Mouse (Mus musculus) spleen, adult 12 weeks (tissue): ENCODE measurements around the gene Tlr9.

ENCODE experiments used
- DNase-seq: peaks from one replicate; pipeline ENCODE4 v3.0.0; 2022; ENCODE audit warnings: low spot score

Gene Tlr9

DNA sequence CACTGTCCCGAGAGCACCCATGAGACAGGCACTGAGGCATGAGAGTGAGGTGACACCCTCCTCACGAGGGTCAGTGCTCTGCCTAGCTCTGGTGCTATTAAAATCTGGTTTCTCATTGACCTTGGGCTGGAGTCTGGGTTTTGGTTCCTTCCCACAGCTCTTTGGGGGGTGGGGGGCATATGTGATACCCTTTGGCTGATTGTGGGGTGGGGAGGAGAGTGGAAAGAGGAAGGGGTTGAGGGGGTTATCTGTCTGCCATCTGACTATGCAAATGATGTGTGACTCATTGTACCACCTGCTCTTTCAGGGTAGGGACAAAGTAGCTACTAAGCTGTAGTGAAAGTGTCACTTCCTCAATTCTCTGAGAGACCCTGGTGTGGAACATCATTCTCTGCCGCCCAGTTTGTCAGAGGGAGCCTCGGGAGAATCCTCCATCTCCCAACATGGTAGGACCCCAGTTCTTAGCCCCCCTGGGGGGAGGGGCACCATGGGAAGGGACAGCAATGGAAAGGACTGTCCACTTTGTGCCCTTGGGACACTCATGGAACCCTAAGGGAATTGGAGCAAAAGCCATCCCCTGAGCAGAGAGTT, at the start of gene Tlr9:
Gene Tlr9 (plus strand): TSS at position 338 of the 591 bp plus-strand sequence.
- DNase-seq = peak; percentile 33

- no peak for DNase-seq
These were observed 49.0 kb upstream of the Tlr9 start for GRCm38 (mm10) chr9:106173363-106173762.

DNA sequence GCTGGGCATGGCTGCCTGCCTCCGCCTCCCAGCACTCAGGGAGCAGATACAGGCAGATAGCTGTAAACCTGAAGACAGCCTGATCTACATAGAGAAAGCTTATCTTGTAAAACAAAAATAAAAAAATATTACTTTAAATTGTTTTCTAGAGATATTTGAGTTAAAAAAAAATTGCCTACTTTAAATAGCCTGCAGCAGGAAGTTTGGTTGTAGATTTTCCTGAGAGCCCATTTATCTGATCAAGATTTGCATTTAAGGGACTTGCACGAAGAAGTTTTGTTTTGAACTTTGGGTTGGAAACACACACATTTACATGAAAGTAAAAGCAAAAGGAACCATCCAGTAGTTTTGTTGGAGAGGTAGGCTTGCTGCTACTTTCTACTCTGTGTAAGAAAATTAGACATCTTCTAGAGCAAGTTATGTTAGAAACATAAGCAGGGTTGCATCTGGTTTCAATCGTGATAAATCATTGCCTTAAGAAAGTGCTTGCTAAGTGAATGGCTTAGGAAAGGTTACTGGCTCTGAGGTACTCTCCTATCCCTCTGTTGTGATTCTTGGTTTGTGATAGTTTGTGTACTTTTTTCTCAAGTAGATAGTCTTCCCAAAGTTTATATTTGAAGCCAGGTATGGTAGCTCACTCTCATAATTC, 46.7 kb upstream of the Tlr9 start:
- DNase-seq = no peak

DNA sequence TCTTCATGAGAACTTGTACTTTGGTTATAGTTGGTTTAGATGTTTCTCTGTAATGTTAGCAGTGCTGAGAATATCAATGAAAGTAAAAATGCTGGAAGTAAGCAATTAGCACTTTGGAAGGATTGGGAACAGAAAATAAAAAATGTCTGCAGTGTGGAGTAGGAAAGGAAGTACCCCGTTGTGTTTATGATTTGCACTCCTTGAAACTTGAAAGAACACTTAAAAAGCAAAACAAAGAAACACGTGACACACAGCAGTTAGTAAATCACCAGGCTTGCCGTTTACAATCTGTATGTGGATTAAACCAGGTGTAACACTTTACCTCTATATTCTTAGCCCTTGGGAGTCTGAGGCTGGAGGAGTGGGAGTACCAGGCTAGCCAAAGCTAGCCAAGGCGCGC, 45.6 kb upstream of the Tlr9 start:
- DNase-seq = no peak

DNA sequence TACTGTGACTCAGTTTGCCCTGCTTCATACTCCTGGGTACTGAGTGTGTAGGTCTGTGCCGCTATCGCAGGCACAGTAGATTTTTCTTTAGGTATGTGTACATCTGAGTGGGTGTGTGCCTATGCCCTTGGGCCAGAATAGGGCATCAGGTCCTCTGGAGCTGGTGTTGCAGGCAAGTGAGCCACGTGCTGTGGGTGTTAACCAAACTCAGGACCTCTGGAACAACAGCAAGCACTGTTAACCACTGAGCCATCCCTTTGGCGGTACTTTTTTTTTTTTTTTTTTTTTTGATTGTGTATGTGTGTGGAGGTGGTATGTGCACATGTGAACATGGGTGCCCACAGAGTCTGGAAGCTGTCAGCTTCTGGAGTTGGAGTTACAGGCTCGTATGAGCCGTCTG, 44.6 kb upstream of the Tlr9 start:
- DNase-seq = no peak

- no peak for DNase-seq
These were observed 42.9 kb upstream of the Tlr9 start for GRCm38 (mm10) chr9:106179454-106179853.

GRCm38 (mm10) chr9:106179964-106180363, 42.4 kb upstream of the Tlr9 start:
- no peak for DNase-seq

- DNase-seq = no peak
These were observed 40.3 kb upstream of the Tlr9 start for GRCm38 (mm10) chr9:106182146-106182545.

GRCm38 (mm10) chr9:106183996-106184395, 38.4 kb upstream of the Tlr9 start:
- DNase-seq = no peak

- no peak for DNase-seq
These were observed 31.0 kb upstream of the Tlr9 start for GRCm38 (mm10) chr9:106191355-106191754.

DNA sequence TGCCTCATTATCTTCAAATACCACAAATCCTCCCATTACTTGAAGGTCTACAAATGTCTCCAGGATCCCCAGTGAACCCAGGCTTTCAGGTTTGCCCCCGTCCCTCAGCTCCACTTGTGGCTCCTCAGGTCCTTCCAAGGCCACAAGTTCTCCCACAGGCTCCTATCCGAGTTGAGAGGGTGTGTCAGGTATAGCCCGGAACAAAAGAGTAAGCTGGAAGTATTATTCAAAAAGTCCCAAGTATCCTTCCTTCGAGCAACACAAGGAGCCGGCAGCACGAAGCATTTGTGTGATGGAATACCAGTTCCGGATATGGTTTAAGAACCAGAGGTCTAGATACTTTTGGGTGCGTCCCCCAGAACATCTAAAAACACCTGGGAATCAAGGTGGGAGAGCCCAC, 30.4 kb upstream of the Tlr9 start:
- no peak for DNase-seq

DNA sequence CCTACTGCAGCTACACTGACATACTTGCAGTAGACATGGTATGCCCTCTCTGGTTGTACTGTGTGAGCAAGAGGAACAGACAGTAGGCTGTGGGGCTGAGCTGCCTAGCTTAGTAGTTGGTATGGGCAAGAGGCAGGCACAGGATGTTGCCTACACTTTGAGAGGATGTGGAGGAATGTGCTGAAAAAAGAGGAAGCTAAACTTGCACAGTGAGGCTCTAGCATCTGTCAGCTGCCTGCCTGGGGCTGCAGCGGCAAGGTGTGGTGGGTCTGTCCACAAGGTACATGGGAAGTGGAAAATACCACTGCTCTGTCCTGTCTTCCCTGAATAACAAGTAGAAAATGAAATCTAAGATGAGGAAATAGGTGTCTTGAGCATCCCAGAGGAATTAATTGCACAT, 29.4 kb upstream of the Tlr9 start:
- DNase-seq = no peak

DNA sequence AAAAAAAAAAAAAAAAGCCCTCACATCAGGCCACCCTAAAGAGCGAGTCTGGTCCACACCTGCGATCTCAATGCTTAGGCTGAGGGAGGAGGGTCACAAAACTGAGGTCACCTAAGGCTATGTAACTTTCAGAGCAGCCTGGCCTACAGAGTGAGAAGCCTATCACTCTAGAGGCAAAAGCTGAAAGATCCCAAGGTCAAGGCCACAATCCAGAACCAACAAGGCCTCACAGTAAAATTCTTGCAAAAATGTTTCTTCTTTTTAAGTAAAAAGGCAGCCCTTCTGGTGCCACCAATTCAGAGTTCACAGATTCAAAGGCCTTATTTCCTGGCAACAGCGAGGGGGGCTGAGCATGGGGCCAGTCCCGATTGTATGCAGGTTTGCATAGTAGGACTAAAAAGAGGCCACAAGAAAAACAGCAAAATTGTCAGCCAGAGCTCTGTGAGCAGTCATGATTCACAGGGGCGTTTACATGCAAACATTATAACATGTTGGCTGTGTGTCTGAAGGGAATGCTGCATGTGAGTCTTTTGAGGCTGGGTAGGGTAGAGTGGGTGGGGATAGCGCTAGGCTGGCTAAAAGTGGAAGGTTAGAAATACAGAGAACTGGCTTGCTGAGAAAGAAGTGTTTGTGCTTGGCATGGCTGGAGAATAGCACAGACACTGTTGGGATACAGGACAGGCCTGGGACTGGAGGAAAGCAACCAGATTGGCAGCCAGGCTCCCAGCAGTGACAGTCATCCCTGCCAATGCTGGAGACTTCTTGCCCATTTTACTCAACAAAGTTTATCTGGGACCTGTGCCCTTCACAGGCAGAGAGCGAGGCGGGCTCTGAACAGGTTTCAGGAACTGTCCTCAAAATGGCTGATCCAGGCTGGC, 28.2 kb upstream of the Tlr9 start:
- DNase-seq = no peak

DNA sequence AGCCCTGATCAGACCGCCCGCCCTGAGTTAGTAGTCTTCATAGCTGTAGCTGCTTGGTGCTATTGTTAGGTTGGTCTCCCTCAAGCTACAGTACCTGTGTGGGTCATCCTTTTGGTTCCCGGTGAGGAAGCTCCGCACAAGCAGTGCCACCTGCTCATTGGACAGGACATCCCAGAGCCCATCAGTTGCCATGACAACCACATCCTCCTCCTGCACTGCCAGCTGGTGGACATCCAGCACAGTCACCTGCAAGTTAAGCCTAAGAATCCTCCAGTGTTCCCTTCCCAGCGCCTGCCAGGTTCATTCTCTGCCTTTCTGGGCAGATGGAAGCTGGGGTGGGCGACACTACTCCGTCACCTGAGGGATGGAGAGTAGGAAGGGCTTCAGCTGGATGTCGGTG, 26.7 kb upstream of the Tlr9 start:
- no peak for DNase-seq

- DNase-seq = no peak
These were observed 25.2 kb upstream of the Tlr9 start for GRCm38 (mm10) chr9:106197081-106197713.

GRCm38 (mm10) chr9:106197732-106198131, 24.7 kb upstream of the Tlr9 start:
- no peak for DNase-seq

GRCm38 (mm10) chr9:106198962-106199458, 23.4 kb upstream of the Tlr9 start:
- peak; percentile 51 for DNase-seq

GRCm38 (mm10) chr9:106199535-106200272, 22.7 kb upstream of the Tlr9 start, which contains the start of gene Ppm1m:
TSS of gene Ppm1m (minus strand) at chr9:106199746.
- no peak for DNase-seq

- no peak for DNase-seq
These were observed 20.5 kb upstream of the Tlr9 start for GRCm38 (mm10) chr9:106201895-106202294.

DNA sequence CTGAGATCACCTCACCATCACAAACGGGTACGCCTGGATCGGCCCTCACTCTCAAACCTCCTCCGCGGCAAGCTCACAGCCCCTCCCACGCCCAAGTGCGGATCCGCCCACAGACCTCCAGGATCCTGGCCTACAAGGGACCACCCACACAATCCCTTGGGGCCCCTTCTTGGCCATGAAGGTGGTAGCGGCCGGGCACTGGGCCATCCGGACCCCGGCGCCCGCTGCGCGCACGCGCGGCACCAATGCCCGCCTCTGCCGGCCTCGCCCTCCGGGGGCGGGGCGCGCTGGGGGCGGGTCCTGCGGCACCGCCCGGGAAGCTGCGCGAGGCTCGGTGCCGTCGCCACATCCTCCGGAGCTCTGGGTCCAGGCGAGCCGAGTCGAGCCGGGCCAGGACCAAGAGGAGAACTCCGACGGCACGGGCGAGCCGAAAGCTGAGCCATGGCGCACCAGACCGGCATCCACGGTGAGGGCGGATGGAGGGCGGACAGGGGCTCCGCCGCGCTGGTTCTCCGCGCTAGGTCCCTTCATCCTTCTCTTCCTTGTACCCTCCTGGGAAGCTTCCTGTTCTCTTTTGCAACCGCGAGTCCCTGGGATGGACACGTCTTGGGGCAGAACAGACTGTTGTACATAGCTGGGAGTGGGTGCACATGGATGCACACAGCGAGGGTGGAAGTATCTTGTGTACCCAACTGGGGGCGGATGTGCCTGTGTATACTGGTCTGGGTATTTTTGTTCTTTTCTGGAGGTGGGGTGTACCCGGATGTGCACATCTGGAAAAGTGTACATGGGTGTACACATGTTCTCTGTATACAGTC, 19.4 kb upstream of the Tlr9 start, which contains the start of gene Twf2:
Gene Twf2 (plus strand): TSS at position 290 of the 818 bp plus-strand sequence.
- peak; percentile 84 for DNase-seq
